Comparison of ENCODE assay signal across 9 mouse cellular contexts in the genomic region with DNA sequence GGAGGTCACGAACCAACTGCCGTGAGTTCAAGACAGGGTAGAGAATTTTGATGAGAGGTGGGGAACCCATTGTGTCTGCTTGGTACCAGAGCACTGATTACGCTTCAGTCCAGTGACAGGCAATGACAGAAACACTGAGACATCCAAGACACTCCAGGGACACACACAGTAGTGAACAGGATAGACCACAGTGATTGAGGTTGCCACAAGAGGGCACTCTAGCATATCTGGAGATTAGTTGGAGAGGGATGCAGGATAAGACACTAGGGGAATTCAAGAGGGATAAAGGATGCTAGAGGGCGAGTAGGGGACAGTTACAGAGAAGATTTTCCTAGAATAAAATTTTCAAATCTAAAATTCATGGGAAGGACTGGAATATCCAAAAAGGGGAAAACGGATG. TPM values are rescaled to one million over a fixed set of nuclear protein-coding genes. Genes with fewer than 3 reads are reported as not detected.
A peak's percentile ranks its signal among the peaks of the same experiment; 100 is the strongest.
DNase-seq lines count a peak whose midpoint lies in the region; ATAC-seq and TF ChIP-seq lines count a peak whose summit lies in the region.
"Had no signal": no experiment of that assay in that cellular context is flagged by ENCODE, and none has a peak within 500 bp of the region (broad histone marks: within the 10 kb centered on the region; RNA-seq: fewer than 3 reads in every experiment).

No protein-coding gene starts in this region.

- H3K9ac ChIP-seq in midbrain, postnatal 0 days (replicated peaks; ENCODE audit: low read length, poor library complexity, severe bottlenecking) = no peak overlapping the region
- H3K9ac ChIP-seq in midbrain, embryonic 13.5 days (replicated peaks) = no peak overlapping the region

- no peak overlapping the region for H3K4me2 ChIP-seq in midbrain, postnatal 0 days (ENCODE audit: low read depth, low read length, poor library complexity, severe bottlenecking)
- H3K4me2 ChIP-seq in midbrain, embryonic 13.5 days (replicated peaks) = no peak overlapping the region

- H3K27me3 ChIP-seq in midbrain, postnatal 0 days (ENCODE audit: insufficient read depth, low read length) = no peaks in the 10 kb centered on the region
- H3K27me3 ChIP-seq in midbrain, embryonic 13.5 days = no peaks in the 10 kb centered on the region

- no peak overlapping the region for H3K27ac ChIP-seq in midbrain, postnatal 0 days (ENCODE audit: low read depth, low read length)
- H3K27ac ChIP-seq in midbrain, embryonic 13.5 days = no peak overlapping the region

- no peak for ATAC-seq in midbrain, postnatal 0 days (ENCODE audit: low FRiP score)
- no peak for ATAC-seq in midbrain, embryonic 13.5 days

- H3K36me3 ChIP-seq in midbrain, postnatal 0 days (ENCODE audit: insufficient read depth, low read length) = no peaks in the 10 kb centered on the region
- H3K36me3 ChIP-seq in midbrain, embryonic 13.5 days = no peaks in the 10 kb centered on the region

- H3K4me3 ChIP-seq in midbrain, postnatal 0 days (ENCODE audit: low read depth, low read length) = no peak overlapping the region
- no peak overlapping the region for H3K4me3 ChIP-seq in midbrain, embryonic 13.5 days (replicated peaks)

- no peaks in the 10 kb centered on the region for H3K4me1 ChIP-seq in midbrain, postnatal 0 days (ENCODE audit: insufficient read depth, low read length)
- no peaks in the 10 kb centered on the region for H3K4me1 ChIP-seq in midbrain, embryonic 13.5 days (replicated peaks)

- peak; percentile 39 to 55 for DNase-seq in cerebellum, adult 18-20 months
- DNase-seq in cerebellum, adult 9-11 months = no peak
- peak; percentile 50 for DNase-seq in midbrain, postnatal 0 days (ENCODE audit: low spot score)
- DNase-seq in cerebellum, postnatal 10 days = peak; percentile 81 to 87
- DNase-seq in kidney, postnatal 14 days = peak; percentile 30
- peak; percentile 79 for DNase-seq in retina, embryonic 14.5 days (ENCODE audit: low spot score)
- no peak for DNase-seq in urinary bladder, adult 18-20 months (ENCODE audit: low spot score in 2 of 2)

- WGBS in midbrain, postnatal 0 days = 58% methylated on average over 5 of the region's 5 CpGs
- 59% methylated on average over 5 of the region's 5 CpGs for WGBS in midbrain, embryonic 13.5 days

- H3K9me3 ChIP-seq in midbrain, postnatal 0 days (ENCODE audit: low read length) = no peaks in the 10 kb centered on the region
- H3K9me3 ChIP-seq in midbrain, embryonic 13.5 days = no peaks in the 10 kb centered on the region

- peak; percentile 78 for TF ChIP-seq CTCF in midbrain, postnatal 0 days (IDR thresholded peaks at IDR 0.05)

RNA-seq across cellular contexts. Expression of a gene that starts 8.3 kb away (rescaled TPM):
- 0.16 TPM in 1 of 2 replicates, not detected in the other for total RNA-seq in midbrain, postnatal 0 days (2014; rRNA removed)
- polyA plus RNA-seq in midbrain, postnatal 0 days (2015; fragmentation: Nextera tagmentation; extraction: Ambion mirVana) = 0.05 and 0.06 TPM in 2 replicates
- 0.05 TPM in 2 replicates for polyA plus RNA-seq in midbrain, embryonic 13.5 days (2015; fragmentation: Nextera tagmentation; extraction: Ambion mirVana)
- polyA plus RNA-seq: heart, embryonic 14.5 days had no signal

RNA-seq across cellular contexts. Expression of a gene that starts 31.9 kb away (rescaled TPM):
- 31.9 and 34.4 TPM in 2 replicates for total RNA-seq in midbrain, postnatal 0 days (2014; rRNA removed)
- polyA plus RNA-seq in midbrain, postnatal 0 days (2015; fragmentation: Nextera tagmentation; extraction: Ambion mirVana) = 51.9 and 60.9 TPM in 2 replicates
- polyA plus RNA-seq in midbrain, embryonic 13.5 days (2015; fragmentation: Nextera tagmentation; extraction: Ambion mirVana) = 89.5 and 98.1 TPM in 2 replicates

RNA-seq across cellular contexts. Expression of a gene that starts 41.7 kb away (rescaled TPM):
- total RNA-seq in midbrain, postnatal 0 days (2014; rRNA removed) = 28.8 and 33.3 TPM in 2 replicates
- 8.0 TPM in 2 replicates for polyA plus RNA-seq in midbrain, postnatal 0 days (2015; fragmentation: Nextera tagmentation; extraction: Ambion mirVana)
- 18.5 and 20.8 TPM in 2 replicates for polyA plus RNA-seq in midbrain, embryonic 13.5 days (2015; fragmentation: Nextera tagmentation; extraction: Ambion mirVana)

Comparison
In these comparisons a context has a peak if more than half of its experiments do, and no peak if none do; other contexts are left out.
1. DNase-seq: peak in cerebellum, adult 18-20 months (2 of 2), midbrain, postnatal 0 days (single experiment), cerebellum, postnatal 10 days (2 of 2), kidney, postnatal 14 days (single experiment) and retina, embryonic 14.5 days (single experiment); none in cerebellum, adult 9-11 months (single experiment) and urinary bladder, adult 18-20 months (0 of 2).